Mouse (Mus musculus) lung, adult 2 months (tissue): ENCODE data around the gene Cadm4. TPM values are rescaled to one million over a fixed set of nuclear protein-coding genes. Genes with fewer than 3 reads are reported as not detected.
A peak's percentile ranks its signal among the peaks of the same experiment; 100 is the strongest.

ENCODE experiments used
- DNase-seq: peaks from one replicate; pipeline ENCODE4 v3.0.0; 2022
- H3K4me1 ChIP-seq: fragments of 200-500 bp; 2 replicates; pipeline ENCODE4 v1.6.1; 2011; ENCODE audit warnings: low read length; ENCODE audit not compliant: control insufficient read depth, insufficient read depth
- H3K4me3 ChIP-seq: fragments of 200-500 bp; replicated peaks from 2 replicates; pipeline ENCODE3; 2011; ENCODE audit warnings: low read depth, mild to moderate bottlenecking, control low read depth, low read length; ENCODE audit errors: extremely low read depth
- CTCF ChIP-seq: fragments of 200-500 bp; IDR thresholded peaks from 2 replicates; pipeline ENCODE4 v1.5.1; 2011; ENCODE audit warnings: mild to moderate bottlenecking, low read length, control low read depth; ENCODE audit not compliant: insufficient read depth
- POLR2A ChIP-seq: fragments of 200-500 bp; IDR thresholded peaks from 2 replicates; pipeline ENCODE4 v1.6.1; 2011; ENCODE audit warnings: low read depth, mild to moderate bottlenecking, control low read depth, low read length, borderline replicate concordance; ENCODE audit errors: extremely low read depth
- WGBS: fragments of 180-500 bp; shearing (Covaris S2); methylation state at CpG from one replicate; pipeline ENCODE4 v1.1.7; 2018; 5-methylcytosine and 5-hydroxymethylcytosine counted together
- polyA plus RNA-seq: library from polyadenylated mRNA; depleted of rRNA; stranded (reverse); fragments of >200 nt; gene quantifications from 2 replicates; pipeline ENCODE4 v1.2.3, GENCODE M21; 2012

Gene Cadm4
- polyA plus RNA-seq, 1 experiment, result 18.6 TPM

- no peak for DNase-seq
- Histone ChIP-seq H3K4me1 (no peaks in the 10 kb centered on the region; the same call in 1 of the 2 replicates), H3K4me3 (no peak overlapping the region)
- 68% methylated on average over 9 of the region's 9 CpGs for WGBS
- no peak for TF ChIP-seq CTCF
Measured at GRCm38 (mm10) chr7:24486654-24487130, 4.9 kb downstream of the Cadm4 start.

- H3K4me3 ChIP-seq, result no peak overlapping the region
- WGBS, result 28% methylated on average over 3 of the region's 3 CpGs
- no peak for DNase-seq
- TF ChIP-seq POLR2A (no peak), CTCF (no peak)
- no peaks in the 10 kb centered on the region for H3K4me1 ChIP-seq
Measured at GRCm38 (mm10) chr7:24487403-24487802, 5.6 kb downstream of the Cadm4 start.

DNA sequence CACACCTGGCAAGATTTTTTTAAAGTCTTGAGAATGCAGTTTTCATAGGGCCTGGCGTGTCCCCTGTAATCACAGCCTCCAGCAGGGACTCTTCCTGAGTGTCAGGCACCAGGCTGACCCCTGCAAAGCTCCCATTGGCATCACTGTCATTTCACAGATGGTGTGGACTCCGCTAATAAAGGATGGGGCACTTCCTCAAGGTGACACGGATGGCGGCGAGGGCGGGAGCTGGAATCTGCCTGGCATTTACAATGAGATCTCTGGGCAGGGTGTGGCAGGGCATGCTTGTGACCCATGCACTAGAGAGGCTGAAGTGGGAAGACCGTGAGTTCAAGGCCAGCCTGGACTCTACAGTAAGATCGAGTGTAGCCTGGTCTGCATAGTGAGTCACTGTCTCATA lies 6.5 kb downstream of the Cadm4 start:
- 79% methylated on average over 8 of the region's 8 CpGs for WGBS
- Histone ChIP-seq H3K4me3 (no peak overlapping the region), H3K4me1 (no peaks in the 10 kb centered on the region)
- no peak for DNase-seq
- TF ChIP-seq CTCF (no peak), POLR2A (no peak)

DNA sequence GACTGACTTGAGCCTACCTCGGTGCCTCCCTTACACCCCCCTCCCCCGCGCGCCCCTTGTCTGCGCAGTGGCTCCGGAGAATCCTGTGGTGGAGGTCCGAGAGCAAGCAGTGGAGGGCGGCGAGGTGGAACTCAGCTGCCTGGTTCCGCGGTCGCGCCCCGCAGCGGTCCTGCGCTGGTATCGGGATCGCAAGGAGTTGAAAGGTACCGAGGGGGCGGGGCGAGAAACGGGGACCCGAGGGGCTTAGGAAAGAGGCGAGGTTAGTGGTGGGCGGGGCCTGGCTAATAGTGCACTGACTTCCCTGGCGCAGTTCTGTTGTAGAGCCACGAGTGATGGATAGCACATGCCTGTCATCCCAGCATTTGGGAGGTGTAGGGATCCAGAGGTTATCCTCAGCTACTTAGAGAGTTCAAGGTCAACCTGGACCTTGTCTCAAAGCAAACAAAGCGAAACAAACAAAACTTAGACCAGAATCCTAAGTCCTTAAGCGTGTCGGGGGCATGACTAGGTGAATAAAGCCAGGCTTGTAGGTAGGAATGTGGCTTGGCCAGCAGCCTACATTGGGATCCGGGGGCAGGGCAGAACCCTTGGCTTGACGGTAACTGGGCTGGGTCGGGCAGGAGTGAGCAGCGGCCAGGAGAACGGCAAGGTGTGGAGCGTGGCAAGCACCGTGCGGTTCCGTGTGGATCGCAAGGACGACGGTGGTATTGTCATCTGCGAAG lies 18.2 kb downstream of the Cadm4 start:
- DNase-seq, result no peak
- Histone ChIP-seq H3K4me1 (no peaks in the 10 kb centered on the region), H3K4me3 (no peak overlapping the region)
- no peak for TF ChIP-seq CTCF
- no peak for TF ChIP-seq POLR2A
- 11% methylated on average over 43 of the region's 43 CpGs for WGBS

- Histone ChIP-seq H3K4me1 (no peaks in the 10 kb centered on the region), H3K4me3 (no peak overlapping the region)
- WGBS, result 33% methylated on average over 7 of the region's 7 CpGs
- peak; percentile 37 for TF ChIP-seq CTCF
- TF ChIP-seq POLR2A, result no peak
- peak; percentile 19 for DNase-seq
Measured at GRCm38 (mm10) chr7:24500929-24501328, 19.1 kb downstream of the Cadm4 start.

- no peak overlapping the region for H3K4me3 ChIP-seq
- WGBS, result 45% methylated on average over 21 of the region's 21 CpGs
- peaks cover 1% of the 10 kb centered on the region for H3K4me1 ChIP-seq
- no peak for TF ChIP-seq POLR2A
- TF ChIP-seq CTCF, result peak; percentile 30; the same call in 1 of the 2 replicates
- peak; percentile 16 for DNase-seq
Measured at GRCm38 (mm10) chr7:24501492-24501891, 19.7 kb downstream of the Cadm4 start.

DNA sequence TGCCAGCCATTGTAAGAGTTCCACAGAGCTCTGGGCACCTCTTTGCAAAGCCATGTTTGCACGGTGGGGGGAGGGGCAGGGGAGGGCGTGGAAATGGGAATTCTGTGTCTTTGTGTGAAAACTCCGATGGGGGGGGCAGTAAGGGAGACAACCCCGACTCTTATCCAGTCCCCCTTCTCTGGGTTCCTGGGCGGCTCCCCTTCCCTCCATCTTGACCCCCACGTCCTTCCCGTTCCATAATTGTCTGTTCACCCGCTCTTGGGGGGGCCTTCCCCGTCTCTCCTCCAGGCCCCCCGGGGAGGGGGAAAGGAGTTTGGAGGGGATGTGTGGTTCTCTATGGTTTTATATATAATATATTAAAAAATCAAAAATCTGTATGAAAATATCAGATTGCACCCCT lies 22.2 kb downstream of the Cadm4 start:
- WGBS, result 13% methylated on average over 10 of the region's 10 CpGs
- Histone ChIP-seq H3K4me3 (no peak overlapping the region), H3K4me1 (peaks cover 5% of the 10 kb centered on the region)
- no peak for TF ChIP-seq POLR2A
- no peak for DNase-seq

- TF ChIP-seq POLR2A (no peak), CTCF (no peak)
- 40% methylated on average over 4 of the region's 4 CpGs for WGBS
- Histone ChIP-seq H3K4me1 (peaks cover 5% of the 10 kb centered on the region), H3K4me3 (no peak overlapping the region)
- no peak for DNase-seq
Measured at GRCm38 (mm10) chr7:24504868-24505267, 23.0 kb downstream of the Cadm4 start.

- no peak overlapping the region for H3K4me3 ChIP-seq
- 58% methylated on average over 15 of the region's 15 CpGs for WGBS
- DNase-seq, result no peak
- no peak for TF ChIP-seq CTCF
- no peak for TF ChIP-seq POLR2A
- peaks cover 5% of the 10 kb centered on the region for H3K4me1 ChIP-seq
Measured at GRCm38 (mm10) chr7:24505447-24506064, 23.7 kb downstream of the Cadm4 start.

DNA sequence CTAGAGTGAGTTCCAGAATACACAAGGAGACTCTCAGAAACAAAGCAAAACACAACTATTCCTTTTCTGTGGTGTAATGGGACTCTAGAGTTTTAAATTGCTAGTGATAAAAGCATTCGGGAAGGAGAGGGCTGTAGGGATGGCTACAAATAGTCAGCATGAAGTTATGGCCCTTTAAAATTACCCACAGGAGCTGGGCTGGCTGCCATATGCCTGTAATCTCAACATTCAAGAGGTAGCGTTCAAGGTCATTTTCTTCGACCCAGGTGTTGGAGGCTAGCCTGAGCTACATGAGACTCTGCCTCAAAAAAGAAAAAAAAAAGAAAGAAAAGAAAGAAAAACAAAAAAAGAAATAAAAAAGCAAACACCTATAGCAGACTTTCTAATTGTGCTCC lies 24.2 kb downstream of the Cadm4 start:
- no peak overlapping the region for H3K4me3 ChIP-seq
- peaks cover 5% of the 10 kb centered on the region for H3K4me1 ChIP-seq
- WGBS, result 26% methylated on average over 3 of the region's 3 CpGs
- DNase-seq, result no peak
- TF ChIP-seq POLR2A (no peak), CTCF (no peak)

- DNase-seq, result peak; percentile 37
- WGBS, result 3% methylated on average over 12 of the region's 12 CpGs
- Histone ChIP-seq H3K4me1 (peaks cover 5% of the 10 kb centered on the region), H3K4me3 (peak overlapping the region; percentile 85)
- no peak for TF ChIP-seq CTCF
- TF ChIP-seq POLR2A, result no peak
Measured at GRCm38 (mm10) chr7:24506476-24506837, 24.6 kb downstream of the Cadm4 start.
